Mouse (Mus musculus): ENCODE data around the gene Sec1.
"Not testable (repeated sequence)": the region's sequence is repeated elsewhere in the genome, so short reads cannot be mapped to it uniquely, and the experiment has no call there.

The Sec1 gene

GRCm38 (mm10) chr7:45677627-45678295 lies 16.4 kb downstream of the Sec1 start:
- DNase-seq, result no peak

- DNase-seq, result no peak
Observed at GRCm38 (mm10) chr7:45668921-45669320, 25.3 kb downstream of the Sec1 start.

- no peak for DNase-seq
Observed at GRCm38 (mm10) chr7:45667761-45668160, 26.4 kb downstream of the Sec1 start.

GRCm38 (mm10) chr7:45666161-45666560 lies 28.0 kb downstream of the Sec1 start, which contains the start of gene Fut2:
Gene Fut2, minus strand, starts transcription at chr7:45666394.
- no peak for DNase-seq

GRCm38 (mm10) chr7:45665303-45666138 lies 28.7 kb downstream of the Sec1 start:
- no peak for DNase-seq

- DNase-seq, result not testable (repeated sequence)
Observed at GRCm38 (mm10) chr7:45661702-45662101, 32.5 kb downstream of the Sec1 start.

- DNase-seq, result no peak
Observed at GRCm38 (mm10) chr7:45660746-45661478, 33.3 kb downstream of the Sec1 start.

GRCm38 (mm10) chr7:45654424-45655047 lies 39.7 kb downstream of the Sec1 start:
- DNase-seq, result no peak

GRCm38 (mm10) chr7:45650484-45650883 lies 43.7 kb downstream of the Sec1 start:
- DNase-seq, result not testable (repeated sequence)

- no peak for DNase-seq
Observed at GRCm38 (mm10) chr7:45649351-45649750, 44.9 kb downstream of the Sec1 start.

GRCm38 (mm10) chr7:45646671-45647070 lies 47.5 kb downstream of the Sec1 start:
- DNase-seq, result no peak

GRCm38 (mm10) chr7:45645591-45645971 lies 48.6 kb downstream of the Sec1 start:
- no peak for DNase-seq

GRCm38 (mm10) chr7:45644872-45645590 lies 49.2 kb downstream of the Sec1 start:
- DNase-seq, result no peak

- DNase-seq, result no peak
Observed at GRCm38 (mm10) chr7:45644183-45644582, 50.0 kb downstream of the Sec1 start.

- peak; percentile 84 to 90 for DNase-seq
Observed at GRCm38 (mm10) chr7:45643441-45644178, 50.6 kb downstream of the Sec1 start.

GRCm38 (mm10) chr7:45642503-45643255 lies 51.5 kb downstream of the Sec1 start:
- no peak for DNase-seq

GRCm38 (mm10) chr7:45642083-45642482 lies 52.1 kb downstream of the Sec1 start:
- DNase-seq, result no peak

GRCm38 (mm10) chr7:45641391-45642040 lies 52.7 kb downstream of the Sec1 start:
- no peak for DNase-seq

- no peak for DNase-seq
Observed at GRCm38 (mm10) chr7:45640191-45640957, 53.8 kb downstream of the Sec1 start.
